Mouse (Mus musculus) left cerebral cortex, adult 11 months (tissue): ENCODE measurements around the gene Slc44a1.

Source experiments
- DNase-seq: peaks from one replicate; pipeline ENCODE4 v3.0.0; 2022; ENCODE audit warnings: low spot score

The Slc44a1 gene

DNA sequence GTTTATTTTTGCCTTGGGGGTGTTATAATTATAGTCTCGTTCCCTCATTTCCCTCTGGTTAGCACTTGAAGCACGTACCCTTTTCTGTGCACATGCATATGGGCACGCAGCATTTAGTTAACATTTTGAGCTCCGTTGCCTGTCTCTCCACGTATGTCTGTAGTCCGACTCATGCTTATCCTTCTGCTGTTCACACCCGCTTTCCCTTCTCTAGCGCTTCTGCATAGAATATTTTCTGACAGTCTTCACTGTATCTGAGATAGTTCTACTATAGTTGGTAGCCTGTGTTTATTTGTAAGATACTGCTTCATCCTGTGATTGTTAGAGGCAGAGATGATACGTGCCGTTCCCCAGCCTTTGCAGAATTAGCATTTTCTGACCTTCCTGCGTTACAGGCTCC, 98.4 kb downstream of the Slc44a1 start:
- no peak for DNase-seq

DNA sequence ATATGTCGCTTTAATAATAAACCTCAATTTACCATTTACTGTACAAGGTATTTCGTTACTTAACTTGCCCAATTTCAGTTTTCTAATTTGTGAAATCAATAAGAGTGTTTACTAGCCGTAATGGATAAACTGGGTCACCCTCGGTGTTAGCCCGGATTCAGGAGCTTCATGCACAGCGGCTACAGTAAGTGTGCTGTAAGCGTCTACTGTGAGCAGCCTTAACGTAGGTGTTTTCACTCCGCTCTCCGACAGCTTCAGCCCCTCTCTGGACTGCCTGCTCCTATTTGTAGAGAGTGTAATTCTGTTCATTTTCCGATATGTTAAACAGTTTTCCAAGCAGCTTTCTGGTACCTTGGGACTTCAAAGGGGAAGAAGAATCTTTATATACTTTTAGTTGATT, 99.7 kb downstream of the Slc44a1 start:
- no peak for DNase-seq

DNA sequence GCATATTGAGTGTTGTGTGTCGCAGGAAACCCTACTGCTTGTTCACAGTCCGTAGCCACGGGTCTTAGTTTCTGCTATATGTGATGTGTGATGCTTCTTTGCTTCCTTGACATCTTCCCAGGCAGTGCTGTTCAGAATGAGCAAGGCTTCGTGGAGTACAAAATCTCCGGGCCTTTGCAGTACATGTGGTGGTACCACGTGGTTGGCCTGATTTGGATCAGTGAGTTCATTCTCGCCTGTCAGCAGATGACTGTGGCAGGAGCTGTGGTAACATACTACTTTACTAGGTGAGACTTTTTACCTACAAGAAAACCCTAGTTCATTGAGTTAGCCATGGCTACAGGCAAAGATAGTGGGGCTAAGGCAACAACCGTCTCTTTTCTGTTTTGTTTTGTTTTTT, 103.2 kb downstream of the Slc44a1 start:
- no peak for DNase-seq

DNA sequence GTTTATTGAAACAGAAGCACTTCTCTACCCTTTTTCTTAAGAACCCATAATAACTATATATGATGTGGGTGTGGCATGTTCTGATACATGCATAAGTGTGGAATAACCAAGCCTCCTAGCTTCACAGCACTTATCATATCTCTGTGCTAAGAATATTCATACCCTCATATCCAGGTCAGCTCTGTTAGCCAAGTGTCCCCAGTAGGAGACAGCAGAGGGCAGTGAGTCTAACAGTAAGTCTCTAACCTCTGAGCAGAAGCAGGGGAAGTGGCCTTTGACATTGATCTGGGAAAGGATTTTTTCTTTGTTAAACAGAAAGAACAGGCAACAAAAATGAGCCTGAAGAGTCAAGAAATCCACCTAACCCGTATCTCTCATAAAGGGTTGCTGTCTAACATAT, 104.7 kb downstream of the Slc44a1 start:
- no peak for DNase-seq

DNA sequence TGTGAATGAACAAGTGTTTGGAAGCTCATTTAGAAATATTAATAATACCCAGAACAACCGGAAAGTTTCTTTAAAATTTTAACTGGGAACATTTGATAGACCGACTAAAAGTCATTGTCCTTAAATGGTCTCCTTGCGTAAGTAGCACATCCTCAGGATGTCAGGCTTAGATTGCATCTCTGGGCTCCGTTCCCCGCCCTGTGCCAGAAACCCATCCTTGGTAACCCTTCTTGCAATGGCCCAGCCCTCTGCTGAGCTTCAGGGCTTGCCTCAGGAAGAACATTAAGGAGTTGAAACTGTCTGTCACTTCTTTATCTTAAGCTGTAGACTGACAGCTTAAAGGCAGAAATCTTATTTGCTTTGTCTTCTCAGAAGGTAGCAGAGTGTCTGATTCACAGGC, 107.2 kb downstream of the Slc44a1 start:
- no peak for DNase-seq

DNA sequence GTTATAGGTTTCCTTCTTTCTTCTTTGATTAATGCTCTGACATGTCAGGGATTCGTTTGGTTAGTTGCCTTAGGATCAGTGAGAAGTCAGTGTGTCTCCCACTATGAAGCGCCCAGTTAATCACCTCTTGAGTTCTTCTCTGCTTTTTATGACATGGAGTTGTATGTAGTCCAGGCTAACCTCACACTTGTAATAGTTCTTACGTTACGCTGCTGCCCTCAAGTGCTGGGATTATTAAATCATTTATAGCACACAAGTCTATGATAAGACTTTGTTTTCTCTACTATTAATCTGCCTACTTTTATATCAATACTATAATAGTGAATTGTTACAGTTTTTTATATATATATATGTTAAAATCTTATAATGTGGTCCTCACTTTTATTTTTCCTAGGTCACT, 109.2 kb downstream of the Slc44a1 start:
- DNase-seq, result no peak

DNA sequence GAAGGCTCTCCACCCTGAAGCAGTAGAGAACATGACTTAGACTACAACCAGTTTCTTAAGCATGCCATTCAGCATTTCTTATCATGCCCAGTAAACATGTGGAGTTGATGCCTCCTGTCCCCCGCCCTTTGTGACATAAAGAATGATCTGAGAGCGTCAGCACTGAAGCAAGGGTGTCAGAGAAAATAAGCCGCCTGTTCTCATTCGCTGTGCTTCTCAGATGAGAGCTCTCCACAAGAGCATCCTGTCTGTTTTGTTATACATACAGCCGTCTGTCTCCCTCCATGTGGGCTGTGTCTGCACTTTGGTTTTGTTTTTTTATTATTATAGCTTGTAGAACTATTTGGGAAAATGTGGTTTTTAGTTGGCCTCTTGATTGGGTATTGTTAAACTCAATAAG, 124.4 kb downstream of the Slc44a1 start:
- no peak for DNase-seq

DNA sequence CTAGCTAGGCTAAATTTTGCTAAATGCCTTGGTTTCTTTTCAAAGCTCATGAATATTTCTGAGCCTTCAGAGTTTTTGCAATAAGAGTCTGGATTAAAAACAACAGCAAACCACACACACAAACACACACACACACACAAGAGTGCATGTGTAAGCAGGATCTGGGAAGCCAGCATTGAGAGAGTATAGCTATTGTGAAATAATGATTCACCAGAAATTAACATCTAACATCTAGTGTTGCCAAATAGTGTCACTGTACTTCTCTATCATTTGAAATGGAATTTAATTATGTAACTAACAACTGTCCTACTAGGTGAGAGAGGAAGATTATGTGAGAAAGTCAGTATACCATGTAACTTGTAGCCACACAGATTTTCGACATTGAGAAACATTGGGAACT, 126.9 kb downstream of the Slc44a1 start:
- no peak for DNase-seq

DNA sequence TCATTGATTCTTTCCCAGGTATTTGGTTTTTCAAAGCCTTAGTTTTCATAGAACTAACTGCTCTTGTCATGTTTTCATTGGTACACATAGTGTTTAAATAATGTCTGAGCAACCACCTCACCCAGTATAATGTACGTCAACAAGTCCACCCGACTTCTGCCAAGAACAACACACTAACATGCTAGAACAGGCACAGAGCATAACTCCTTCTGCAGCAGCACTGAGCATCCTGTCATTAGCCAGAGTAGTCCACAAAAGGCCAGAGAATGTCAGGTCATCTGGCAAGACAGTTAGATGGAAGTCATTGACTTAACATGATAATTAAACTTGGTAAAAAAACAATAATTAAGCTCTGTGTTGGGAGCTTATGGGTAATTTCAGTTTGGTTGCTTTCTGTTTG, 135.3 kb downstream of the Slc44a1 start:
- no peak for DNase-seq

DNA sequence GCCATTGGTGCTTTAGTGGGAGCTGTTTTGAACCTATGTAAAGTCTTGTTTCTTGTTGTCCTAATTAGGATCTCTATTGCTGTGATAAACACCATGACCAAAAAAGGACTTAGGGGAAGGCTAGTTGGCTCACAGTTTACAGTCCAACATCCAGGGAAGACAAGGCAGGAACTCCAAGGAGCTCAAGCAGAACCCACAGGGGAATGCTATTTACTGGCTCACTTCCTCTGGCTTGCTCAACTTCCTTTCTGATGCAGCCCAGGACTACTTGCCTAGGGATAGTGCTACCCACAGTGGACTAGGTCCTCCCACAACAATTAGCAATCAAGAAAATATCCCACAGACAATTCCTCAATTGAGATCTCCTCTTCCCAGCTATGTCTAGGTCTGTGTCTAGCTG, 147.5 kb downstream of the Slc44a1 start:
- no peak for DNase-seq

DNA sequence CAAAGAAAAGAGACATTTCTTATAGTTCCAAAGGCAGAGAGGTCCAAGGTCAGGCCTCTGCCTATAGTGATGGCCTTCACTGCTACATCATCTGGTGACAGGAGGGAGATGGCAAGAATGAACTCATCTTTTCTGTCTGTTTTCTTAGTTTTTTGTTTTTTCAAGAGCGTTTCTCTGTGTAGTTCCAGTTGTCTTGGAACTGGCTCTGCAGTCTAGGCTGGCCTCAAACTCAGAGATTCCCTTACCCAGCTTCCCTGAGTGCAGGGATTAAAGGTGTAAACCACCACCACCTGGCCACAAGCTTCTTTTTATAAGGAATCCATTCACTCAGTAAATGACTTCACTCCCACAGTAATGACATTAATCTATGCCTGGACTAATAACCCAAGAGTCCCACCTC, 148.7 kb downstream of the Slc44a1 start:
- DNase-seq, result no peak

DNA sequence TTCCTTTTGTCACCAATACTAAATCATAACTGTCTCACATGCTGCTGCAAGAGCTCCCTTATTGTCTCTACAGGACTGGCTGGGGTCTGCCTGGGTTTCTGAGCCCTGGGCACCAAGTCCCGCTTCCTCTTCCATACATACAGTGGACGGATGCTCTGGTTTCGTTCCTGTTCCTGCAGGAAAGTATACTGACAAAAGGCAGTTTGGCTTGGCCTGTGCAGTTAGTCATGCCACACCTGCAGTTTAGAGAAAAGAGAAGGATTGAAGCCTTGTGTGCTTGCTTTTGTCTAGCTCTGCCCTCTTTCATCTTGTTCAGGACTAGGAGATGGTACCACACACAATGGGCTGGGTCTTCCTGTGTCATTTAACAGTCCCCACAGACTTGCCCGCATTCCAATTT, 149.3 kb downstream of the Slc44a1 start:
- no peak for DNase-seq

DNA sequence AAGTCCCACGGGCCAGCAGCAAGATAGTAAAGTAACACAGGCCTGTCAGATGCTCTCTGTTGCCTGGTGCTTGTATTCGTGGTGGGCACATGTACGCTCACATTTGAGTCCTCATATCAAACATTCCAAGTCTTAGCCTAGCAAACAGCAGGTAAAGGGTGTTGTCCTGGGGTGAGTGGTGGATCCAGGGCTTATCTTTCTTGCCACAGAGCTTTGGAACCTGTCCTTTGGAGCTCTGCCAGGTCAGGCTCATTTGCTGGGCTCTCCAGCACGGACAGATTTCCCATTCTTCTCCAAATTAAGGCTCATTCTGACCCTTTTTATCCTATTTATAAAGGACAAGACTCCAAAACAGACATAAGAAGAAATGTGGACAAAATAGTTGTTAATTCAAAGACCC, 149.9 kb downstream of the Slc44a1 start:
- DNase-seq, result no peak

DNA sequence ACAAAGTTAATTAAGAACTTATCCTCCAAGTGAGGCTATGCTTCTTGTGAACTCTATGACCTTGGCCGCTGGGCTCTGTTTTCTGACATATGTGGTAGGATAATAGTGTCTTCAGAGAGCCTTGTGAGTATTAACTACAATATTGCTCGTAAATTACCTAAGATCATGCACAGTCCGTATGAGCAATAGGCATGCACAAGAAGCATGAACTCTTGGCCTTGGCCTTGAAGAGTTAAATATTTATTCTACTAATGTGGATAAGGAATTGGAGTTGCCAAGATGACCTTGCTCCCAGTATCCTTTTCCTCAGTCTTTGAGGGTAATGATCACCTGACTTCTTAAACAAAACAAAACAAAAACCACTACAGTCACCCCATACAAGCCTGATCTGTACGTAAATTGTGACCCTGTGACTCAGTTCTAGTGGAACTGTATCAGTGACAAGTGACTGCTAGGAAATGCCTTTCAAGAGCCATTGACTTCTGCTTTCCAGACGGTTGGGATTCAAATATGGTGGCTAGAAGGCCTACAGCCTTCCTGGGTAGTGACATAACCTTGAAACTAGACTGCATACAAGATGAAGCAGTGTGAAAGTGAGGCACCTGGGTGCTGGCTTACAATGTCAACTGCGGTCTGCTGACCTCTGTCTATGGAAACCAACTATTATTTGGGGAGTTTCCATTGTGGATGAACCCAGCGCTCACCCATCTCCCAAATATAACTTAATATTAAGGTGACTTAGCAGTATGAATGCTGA, 150.7 kb downstream of the Slc44a1 start:
- DNase-seq, result no peak

DNA sequence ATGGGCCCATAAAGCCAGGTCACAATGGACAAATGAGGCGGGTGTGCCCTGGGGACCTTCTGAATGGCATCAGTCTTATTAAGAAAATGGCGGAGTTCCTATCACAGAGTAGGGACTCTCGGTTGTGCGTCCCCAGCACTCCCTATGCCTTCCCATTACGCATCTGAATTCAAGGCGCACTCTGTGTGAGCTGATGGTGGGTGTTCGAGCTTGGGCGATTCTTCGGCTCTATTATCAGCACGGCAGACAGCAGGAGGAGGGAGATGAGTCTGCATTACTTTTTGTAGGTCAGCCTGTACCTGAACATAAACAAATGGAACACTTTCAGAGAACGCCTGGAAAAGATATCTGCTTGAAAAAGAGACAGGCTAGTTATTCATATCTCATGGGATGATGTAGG, 151.3 kb downstream of the Slc44a1 start:
- DNase-seq, result no peak

DNA sequence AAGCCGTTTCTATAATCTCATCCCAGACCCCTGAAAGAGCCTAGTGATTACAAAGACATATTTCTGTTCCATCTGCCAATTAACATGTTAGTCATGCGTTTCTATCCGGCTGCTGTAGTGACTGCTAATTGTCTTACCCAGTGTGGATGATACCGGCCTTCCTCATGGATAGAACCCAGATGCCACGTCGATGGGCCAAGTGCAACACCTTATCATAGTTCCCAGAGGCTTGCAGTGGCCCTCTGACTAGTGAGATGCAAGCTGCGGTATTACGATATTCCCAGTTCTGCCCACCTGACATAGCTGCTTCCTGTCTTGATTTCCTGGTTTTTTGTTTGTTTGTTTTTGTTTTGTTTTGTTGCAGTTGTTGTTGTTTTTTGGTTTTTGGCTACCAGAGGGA, 151.7 kb downstream of the Slc44a1 start:
- no peak for DNase-seq

DNA sequence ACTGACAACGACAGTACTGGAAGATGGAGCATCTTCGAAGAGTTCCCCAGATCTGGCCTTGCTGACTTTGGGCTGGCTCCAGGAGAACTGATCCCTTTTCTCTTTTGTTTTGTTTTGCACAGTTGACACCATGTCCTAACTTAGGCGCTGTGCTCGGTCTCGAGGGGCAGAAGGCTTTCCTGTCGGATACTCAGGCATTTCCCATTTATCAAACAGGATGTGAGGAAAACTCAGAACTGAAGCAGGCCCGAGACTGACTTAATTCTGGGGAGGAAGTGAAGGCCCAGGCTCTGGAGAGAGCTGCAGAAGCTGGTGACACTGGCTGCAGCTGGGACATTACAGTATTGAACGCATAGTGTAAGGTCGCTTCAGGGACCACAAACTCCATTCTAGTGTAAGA, 152.2 kb downstream of the Slc44a1 start:
- no peak for DNase-seq

DNA sequence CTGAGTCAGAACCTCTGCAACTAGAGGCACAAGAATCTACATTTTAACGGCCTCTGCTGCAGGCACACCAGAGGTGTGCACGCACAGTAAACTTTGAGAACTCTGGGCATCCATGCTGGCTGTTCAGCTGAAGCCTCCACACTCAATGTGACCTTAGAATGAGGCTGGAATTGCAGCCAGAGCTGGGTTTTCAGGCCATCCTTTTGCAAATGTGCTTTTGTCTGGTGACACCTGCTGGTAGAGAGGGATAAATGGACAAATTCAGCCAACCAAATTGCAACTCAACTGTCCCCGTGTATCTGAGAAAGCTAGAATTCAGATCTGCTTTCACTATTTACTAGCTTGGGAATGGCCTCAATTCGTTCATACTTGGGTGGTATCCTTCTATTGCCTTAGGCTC, 154.0 kb downstream of the Slc44a1 start:
- peak; percentile 45 for DNase-seq

DNA sequence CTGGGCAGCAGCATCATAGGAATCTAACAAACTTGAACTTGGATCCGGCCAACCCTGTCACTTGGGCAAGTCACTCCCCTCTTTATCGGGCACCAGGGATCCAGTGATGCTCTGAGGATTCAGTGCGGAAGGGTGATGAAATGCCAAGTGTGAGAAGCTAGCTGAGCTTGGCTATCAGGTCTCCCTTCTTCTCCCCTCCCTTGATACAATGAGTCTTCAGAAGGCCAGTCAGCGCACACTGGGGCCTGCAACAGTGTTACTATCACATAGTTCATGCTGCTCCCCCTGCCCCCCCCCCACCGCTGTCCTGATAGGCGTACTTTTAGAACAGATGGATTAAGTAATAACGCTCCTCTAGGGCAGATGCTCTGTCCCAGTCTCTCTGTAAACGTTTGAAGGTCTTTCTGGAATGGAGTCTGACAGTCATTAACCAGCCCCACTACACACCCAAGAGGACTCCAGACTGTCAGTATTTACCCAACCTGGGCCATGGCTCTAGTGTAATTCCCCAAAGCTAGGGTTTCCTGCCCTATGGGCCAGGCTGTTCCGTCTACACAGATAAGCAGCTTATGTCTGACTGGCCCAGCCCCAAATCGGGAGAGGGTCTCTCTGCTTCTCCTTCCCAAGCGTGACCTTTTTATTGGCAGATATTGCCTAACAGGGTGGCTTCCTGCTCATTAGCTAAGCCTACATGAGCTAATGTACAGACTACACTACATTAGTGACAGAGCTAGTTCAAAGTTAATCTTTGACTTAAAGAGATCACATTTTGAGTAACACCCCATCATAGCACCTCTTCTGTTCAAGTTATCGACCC, 155.2 kb downstream of the Slc44a1 start:
- DNase-seq, result no peak

DNA sequence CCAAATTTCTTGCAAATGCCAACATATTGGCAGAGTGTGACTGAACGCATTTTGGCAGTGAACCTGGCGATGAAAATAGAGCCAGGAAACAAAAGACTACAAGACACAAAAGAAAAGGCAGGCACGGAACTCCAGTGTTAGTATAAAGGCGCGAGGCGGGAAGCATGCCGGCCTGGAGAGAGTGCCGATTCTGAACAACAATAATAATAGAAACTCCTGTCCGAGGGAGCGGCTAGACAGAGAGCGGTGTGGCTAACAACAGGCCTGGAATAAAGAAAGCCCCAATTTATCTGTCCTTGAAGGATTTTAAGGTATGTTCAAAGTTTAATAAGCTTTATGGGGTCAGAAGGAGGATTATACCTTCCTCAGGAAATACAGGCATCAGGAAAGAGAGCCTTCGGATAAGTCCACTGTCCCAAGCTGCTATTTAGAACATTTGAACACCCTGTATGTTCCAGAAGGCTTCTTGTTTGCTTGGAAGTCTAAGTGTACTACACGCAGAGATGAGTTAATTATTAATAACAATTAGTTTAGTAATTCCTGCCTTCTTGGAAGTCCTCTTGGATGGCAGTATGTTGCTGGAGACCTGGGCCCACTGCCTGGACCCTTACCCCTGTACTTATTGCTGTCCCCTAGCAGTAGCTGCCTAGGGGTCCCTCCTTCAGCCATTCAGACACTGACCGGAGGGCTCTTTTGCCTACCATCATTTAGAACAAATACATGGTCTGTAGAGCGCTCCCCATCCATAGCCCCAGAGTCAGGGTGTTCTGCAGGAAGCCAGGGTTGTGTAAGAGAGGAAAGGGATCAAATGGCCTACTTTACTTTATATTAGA, 156.1 kb downstream of the Slc44a1 start:
- no peak for DNase-seq

DNA sequence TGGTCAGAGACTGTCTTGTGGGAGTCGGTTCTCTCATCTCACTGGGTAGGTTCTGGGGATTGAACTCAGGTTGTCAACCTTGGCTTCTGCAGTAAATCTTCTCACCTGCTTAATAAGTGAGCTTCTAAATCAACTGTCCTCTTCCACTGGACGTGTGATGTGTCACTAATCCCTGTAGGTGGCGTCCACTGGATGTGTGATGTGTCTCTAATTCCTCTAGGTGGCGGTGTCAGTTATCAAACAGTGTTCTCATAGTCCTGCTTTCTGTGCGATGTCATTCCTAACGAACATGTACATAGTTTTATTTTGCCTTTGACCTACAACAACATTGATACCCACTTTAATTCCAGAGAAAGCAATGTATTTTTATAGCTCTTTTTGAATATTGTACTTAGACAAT, 160.2 kb downstream of the Slc44a1 start:
- no peak for DNase-seq

DNA sequence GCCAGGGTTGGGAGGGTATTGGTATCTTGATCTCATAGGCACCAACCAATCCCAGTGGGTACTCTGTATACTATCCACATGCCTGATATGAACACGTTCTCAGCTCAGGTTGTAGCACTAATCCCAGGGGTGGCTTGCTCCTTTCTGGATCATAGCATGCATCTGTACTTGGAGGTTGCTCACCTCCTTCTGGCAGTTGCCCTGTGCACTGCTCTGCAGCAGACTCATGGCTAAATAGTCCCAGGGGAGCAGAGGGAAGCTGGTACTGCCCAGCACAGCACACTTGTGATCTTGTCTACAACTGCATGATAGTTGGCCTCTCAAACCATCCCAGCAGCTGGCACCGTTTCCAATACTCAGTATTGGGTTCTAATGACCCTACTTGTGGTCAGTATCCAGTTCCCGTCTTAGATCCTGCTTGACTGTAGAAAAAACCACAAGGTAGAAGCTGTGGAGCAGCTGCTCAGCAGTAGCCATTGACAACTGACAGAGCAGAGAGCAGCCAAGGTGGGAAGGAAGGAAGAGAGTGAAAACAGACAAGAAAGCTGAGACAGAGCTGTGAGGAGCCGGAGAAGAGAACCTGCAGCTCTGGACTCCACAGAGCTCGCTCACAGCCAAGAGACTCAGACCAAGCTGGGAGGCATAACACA, 174.5 kb downstream of the Slc44a1 start:
- DNase-seq, result no peak
